Mouse (Mus musculus): ENCODE data around the gene 2010111I01Rik.

DNA sequence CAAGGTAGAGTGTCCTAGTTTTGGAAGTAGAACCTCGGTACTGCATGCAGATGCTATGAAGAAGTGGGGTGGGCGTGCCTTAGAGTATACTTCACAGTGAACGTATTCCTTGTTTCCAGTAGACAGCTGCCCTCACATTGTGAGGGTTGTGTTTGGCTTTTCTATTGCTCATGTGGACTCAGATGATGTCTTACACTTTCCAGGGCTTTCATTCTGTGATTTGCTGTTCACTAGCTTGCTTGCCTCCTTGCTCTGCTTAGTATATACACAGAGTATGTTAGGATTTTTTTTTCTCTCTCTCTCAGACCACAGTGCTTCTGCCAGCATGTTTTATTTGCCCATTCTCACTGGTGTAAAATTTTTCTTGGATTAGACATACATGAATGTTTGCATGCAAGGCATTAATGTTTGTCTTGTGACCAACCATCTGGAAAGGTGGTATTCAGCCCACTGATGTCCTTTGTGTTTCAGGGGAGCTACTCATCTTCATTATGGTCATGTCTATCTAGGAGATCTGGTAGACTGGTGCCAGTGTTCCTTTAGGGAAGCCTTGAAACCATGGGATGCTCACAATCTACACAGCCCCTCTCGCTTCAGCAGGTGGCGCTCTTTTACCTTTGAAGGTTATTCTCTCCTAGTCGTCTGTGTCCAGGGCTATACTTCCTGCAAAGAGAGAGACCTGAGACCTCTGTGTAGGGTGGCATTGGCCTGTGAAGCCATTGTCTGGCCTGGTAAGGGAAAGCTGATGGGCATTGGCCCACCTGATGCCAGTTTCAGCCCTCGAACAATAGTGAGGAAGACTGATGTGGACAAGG, 81.7 kb downstream of the 2010111I01Rik start:
- TF ChIP-seq POLR2A (IDR thresholded peaks at IDR 0.05; ENCODE audit: low read depth, low read length) (no peak), CTCF (conservative IDR thresholded peaks at IDR 0.05; ENCODE audit: insufficient read depth, insufficient read length, low read depth, low read length) (peak; percentile 91)

All from kidney, adult 2 months (tissue).